Mouse (Mus musculus) ovary, adult 18-20 months (tissue): ENCODE measurements around the gene Gm5592.
"Not testable (repeated sequence)": the region's sequence is repeated elsewhere in the genome, so short reads cannot be mapped to it uniquely, and the experiment has no call there.

ENCODE experiments used
- DNase-seq: peaks from one replicate; pipeline ENCODE4 v3.0.0; 2022; ENCODE audit warnings: low spot score, mixed read lengths

The Gm5592 gene

GRCm38 (mm10) chr7:41153541-41153940, at the start of gene Gm5592:
Gene Gm5592 (plus strand): TSS chr7:41153841.
- not testable (repeated sequence) for DNase-seq

DNA sequence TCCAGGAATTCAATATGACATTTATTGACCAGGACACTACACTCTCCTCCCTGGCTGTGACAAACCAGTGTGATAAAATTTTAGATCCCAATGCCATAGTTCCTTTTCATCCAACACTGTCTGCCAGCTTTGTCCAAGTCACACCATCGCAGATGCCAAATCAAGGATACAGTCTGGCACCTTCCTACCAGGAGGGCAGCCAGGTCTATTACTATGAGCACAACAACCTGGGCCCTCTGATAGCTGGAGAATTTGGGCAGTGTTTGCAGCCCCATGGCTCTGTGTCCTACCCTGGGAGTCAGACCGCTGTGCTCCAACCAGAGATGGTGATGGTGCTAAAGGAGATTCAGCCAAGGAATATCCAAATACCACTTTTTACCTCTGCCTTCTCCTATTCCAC, 2.2 kb downstream of the Gm5592 start:
- DNase-seq: not testable (repeated sequence)

DNA sequence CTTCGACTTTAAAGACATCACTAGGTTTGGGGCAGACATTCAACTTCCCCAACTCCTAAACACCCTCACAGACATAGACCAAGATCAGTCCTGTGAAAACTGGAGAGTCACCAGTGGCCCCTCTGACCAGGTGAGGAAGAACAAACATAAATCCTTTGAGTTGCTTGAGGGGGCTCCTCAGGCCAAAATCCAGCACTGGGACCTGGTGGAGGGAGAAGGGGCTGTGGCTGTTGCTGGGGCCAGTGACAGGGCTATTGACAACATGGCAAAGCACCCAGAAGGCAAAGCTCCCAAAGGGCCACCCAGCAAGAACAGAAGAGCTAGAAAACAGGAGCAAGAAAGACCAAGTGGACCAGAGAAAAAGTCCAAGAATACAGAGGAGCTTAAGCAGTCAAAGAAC, 4.2 kb downstream of the Gm5592 start:
- not testable (repeated sequence) for DNase-seq

DNA sequence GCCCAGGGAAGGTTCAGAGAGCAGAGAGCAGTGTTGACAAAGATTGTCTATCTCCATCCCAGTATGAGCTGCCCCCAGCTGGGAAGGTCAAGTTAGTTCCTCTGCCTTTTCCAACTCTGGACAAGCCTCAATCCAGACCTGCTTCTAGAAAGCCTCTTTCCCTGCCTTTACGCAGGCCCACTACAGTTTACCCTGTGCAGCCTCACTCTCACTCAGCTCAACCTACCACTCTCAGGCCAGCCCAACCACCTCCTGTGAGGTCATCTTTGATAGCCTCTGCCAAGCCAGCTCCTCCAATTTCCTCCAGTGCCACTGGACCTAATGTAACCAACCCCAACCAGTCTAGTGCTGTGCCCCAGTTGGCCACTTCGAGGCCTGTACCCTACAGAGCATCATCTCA, 4.9 kb downstream of the Gm5592 start:
- not testable (repeated sequence) for DNase-seq

DNA sequence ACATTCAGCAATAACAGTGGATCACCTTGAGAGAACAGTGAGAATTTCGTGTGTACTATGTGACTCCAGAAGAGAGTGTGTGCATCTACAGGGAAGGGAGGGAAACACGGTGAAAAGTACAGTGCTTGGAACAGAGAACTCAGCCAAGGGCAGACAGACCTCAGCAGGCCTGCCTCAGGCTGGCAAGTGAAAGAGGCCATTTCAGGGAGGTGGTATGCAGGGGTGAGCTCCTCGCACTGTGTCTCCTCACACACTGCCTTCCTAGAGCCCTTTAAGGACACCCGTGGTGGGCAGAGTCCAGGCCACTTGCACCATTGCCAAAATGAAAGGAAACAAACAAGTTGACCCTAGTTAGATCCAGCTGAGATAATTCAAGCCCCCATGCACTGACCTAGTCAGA, 40.0 kb downstream of the Gm5592 start:
- DNase-seq: no peak
